Mouse (Mus musculus) ES-CJ7 (cell line): ENCODE data around the gene Npb.

Source experiments
- DNase-seq: peaks from one replicate; pipeline ENCODE4 v3.0.0; 2011; ENCODE audit warnings: low read depth, low spot score

Gene Npb

DNA sequence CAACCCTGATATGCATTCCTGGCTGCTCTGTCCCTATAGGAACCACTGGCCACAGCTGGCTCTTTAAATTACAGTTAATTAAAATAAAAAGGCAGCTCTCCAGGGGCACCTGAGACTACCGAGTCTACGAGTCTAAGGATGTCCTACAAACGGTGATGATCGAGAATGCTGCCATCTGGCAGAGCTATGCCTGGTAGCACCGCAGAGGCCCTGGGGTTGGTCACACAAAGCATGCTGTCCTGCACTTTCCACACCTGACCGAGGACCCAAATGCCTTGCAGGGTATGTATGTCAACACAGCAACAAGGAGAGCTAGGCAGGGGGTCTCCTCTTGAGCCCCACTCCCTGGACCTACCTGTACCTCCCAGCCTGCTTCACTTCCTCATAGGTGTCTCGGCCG, 5.7 kb downstream of the Npb start:
- no peak for DNase-seq

- DNase-seq = no peak
Measured at GRCm38 (mm10) chr11:120615167-120615566, 6.9 kb downstream of the Npb start.

DNA sequence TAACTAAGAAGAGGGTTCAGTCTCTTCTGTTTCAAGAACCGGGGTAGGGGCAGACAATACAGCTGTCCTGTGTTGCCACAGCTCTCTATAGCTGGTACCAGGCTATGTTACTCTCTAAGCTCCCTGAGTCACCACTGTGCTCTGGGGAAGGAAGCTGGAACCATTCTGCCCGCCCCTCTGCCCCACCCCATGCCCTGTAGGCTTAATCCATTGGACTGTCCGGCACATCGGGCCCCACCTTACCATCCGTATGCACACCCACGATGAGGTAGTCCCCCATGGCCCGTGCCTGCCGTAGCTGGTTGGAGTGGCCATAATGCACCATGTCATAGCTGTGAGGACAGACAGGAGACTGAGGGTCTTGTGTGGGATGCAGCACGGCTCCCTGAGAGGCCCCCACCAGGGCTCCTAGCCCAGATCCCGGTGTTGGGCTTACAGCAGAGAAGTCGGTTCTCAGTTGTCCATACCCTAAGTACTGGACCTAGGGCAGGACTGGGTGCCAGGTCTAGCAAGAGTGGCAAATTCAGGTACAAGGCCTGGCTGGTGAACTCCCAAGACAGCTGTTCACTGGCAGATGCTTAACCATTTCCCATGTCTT, 7.4 kb downstream of the Npb start:
- DNase-seq = no peak

- no peak for DNase-seq
Measured at GRCm38 (mm10) chr11:120616617-120617294, 8.5 kb downstream of the Npb start.

- peak; percentile 92 for DNase-seq
Measured at GRCm38 (mm10) chr11:120617519-120618112, 9.3 kb downstream of the Npb start, which contains the start of gene Pcyt2. TSS of gene Pcyt2 (minus strand) at chr11:120617936.

- DNase-seq = no peak
Measured at GRCm38 (mm10) chr11:120618619-120619535, 10.6 kb downstream of the Npb start.

- DNase-seq = no peak
Measured at GRCm38 (mm10) chr11:120620195-120620594, 11.9 kb downstream of the Npb start.

GRCm38 (mm10) chr11:120622805-120623204, 14.5 kb downstream of the Npb start:
- no peak for DNase-seq

GRCm38 (mm10) chr11:120623961-120624679, 15.8 kb downstream of the Npb start:
- peak; percentile 81 for DNase-seq

DNA sequence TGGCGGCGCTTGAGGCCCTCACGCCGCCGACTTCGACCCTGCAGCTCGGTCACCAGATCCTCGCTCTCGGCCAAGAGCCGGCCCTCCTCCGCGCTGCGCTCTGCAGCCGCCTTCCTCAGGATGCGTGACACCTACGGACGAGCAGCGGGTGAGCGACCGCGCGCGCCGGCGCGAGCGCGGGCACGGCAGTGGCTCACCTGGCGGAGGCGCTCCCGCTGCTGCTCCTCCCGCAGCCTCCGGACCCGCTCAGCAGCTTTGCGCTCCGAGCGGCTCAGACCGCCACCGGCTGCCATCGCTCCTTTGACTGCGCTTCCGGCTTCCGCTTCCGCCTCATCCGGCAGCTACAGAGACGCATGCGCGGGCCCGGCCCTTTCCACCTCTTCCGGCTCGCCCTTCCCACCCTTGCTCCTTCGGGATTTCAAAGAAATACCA, 16.4 kb downstream of the Npb start:
- DNase-seq = peak; percentile 81

- no peak for DNase-seq
Measured at GRCm38 (mm10) chr11:120625152-120625775, 17.0 kb downstream of the Npb start, which contains the start of gene Sirt7. TSS of gene Sirt7 (minus strand) at chr11:120625240.

DNA sequence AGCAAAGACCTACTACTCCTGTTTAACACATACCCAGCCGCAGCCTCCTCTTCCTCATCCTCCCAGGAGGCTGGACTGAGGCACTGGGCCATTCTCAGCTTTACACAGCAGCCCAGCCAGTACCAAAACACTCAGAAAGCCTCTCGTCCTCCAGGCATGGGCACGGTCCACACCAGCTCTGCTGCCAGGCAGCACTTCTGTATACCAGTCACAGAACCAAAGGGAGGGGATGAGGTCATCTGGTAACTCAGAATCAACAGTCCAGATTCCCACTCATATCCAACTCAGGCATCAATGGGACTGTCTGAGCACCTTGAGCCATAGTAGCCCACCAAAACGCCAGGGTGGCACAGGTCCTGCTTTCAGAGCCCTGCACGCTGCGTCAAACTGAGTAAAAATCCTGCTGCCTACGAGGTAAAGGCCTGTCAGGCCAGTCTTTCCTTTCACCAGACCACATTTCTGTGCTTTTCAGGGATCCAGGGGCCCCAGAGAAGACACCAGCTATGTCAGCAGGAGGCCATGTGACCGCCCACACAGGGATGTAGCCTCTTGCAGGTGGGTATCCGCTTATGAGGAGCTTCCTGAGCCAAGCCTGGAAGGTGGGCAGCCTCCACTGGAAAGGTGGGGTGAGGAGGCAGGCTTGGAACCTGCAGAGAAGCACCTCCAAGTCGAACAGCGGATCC, 18.6 kb downstream of the Npb start:
- no peak for DNase-seq

GRCm38 (mm10) chr11:120627468-120628300, 19.4 kb downstream of the Npb start:
- DNase-seq = no peak

DNA sequence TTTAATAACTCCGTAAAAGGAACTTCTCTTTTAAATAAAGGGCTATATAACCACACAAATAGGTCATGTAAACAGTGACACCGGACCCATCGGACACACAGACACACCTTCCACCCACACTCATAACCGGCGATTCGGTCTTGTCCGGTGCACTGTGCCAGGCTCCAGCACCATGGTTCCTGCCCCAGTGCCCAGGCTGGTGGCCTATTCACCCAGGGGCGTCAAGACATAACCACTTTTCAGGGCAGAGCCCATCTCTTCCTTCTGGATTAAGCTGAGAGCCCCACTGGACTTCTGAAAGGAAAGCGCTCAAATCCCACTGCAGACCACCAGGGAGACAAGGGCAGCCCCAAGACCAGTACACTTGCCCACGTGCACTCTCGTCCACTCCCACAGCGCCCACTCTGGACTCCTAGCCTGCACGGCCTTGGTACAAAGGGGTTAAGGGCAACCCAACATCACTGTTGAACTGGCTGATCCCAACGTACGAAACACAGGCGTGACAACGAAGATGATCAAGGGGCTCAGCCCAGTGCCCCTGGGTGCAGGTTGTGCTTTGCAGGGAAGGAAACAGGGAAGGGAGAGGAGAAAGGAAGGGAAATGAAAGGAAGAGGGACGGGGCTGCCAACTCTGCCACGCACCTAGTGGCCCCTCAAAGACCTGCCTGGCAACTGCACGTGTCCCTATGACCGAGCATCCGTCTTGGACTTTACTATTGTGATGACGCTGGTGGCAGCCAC, 20.5 kb downstream of the Npb start:
- no peak for DNase-seq

GRCm38 (mm10) chr11:120629341-120629730, 21.1 kb downstream of the Npb start:
- DNase-seq = no peak

DNA sequence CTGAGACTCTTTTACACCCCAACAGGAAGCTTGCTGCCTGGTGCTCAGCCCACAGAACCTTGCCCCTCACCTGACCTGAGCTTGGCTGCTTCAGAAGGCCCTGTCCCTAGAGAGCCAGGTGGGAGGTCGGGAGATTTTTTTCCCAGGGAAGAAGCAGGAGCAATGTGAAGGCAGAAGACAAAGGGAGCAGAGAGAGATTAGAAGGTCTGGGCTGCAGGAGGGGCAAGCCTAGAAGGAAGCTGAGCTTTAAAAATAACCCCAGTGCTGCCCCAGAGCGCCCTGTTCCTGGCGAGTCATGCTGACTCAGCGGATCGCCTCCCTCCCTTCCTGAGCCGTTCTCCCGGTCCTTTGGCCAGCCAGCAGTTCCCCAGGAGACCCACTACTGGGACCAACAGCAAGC, 21.6 kb downstream of the Npb start:
- no peak for DNase-seq

GRCm38 (mm10) chr11:120630401-120630871, 22.2 kb downstream of the Npb start:
- DNase-seq = no peak
